10 mouse cellular contexts compared by ENCODE assay signal in genomic region chr10:94923337-94923762, GRCm38 (mm10). TPM values are rescaled to one million over a fixed set of nuclear protein-coding genes. Genes with fewer than 3 reads are reported as not detected.
DNase-seq lines count a peak whose midpoint lies in the region; ATAC-seq and TF ChIP-seq lines count a peak whose summit lies in the region.
"Had no signal": no experiment of that assay in that cellular context is flagged by ENCODE, and none has a peak within 500 bp of the region (broad histone marks: within the 10 kb centered on the region; RNA-seq: fewer than 3 reads in every experiment).

No protein-coding gene starts in this region.

- peaks cover 0 to 9% of the 10 kb centered on the region in 2 experiments for H3K36me3 ChIP-seq in CH12.LX (replicated peaks in 1 of 2; ENCODE audit: control insufficient read depth in 1 of 2, insufficient read depth in 1 of 2, low read length in 1 of 2)
- H3K36me3 ChIP-seq in heart, embryonic 13.5 days = no peaks in the 10 kb centered on the region
- H3K36me3 ChIP-seq: kidney, embryonic 15.5 days; limb, embryonic 10.5 days had no signal

- no peak for TF ChIP-seq RAD21 in CH12.LX (IDR thresholded peaks at IDR 0.05; ENCODE audit: low read depth, low read length)

- dilution Hi-C loops in CH12.LX (cut with MboI; ENCODE audit: extremely low pct_ligation_motif_present, extremely low pct_unique_long_range_greater_than_20kb, low sequenced_read_pairs) = loop anchor here (25.0 kb wide), 1 partner anchor 111 kb away; no protein-coding TSS in a partner anchor

- TF ChIP-seq POLR2A in CH12.LX (IDR thresholded peaks at IDR 0.05; ENCODE audit: low read depth, low read length) = peak; percentile 56

- H3K27me3 ChIP-seq in CH12.LX (replicated peaks) = no peaks in the 10 kb centered on the region
- no peaks in the 10 kb centered on the region for H3K27me3 ChIP-seq in heart, embryonic 13.5 days (replicated peaks)
- H3K27me3 ChIP-seq: kidney, embryonic 15.5 days had no signal

- DNase-seq in heart, adult 11 months = peak; percentile 98
- no peak for DNase-seq in heart, postnatal 4 days
- DNase-seq in CH12.LX (ENCODE audit: extremely low read depth) = peak; percentile 91
- peak; percentile 42 for DNase-seq in lung, postnatal 25 days (ENCODE audit: low spot score)
- no peak for DNase-seq in frontal cortex, postnatal 25 days (ENCODE audit: low spot score in 2 of 2)
- DNase-seq in urinary bladder, postnatal 14 days (ENCODE audit: low spot score) = no peak
- DNase-seq in frontal cortex, postnatal 10 days (ENCODE audit: low spot score in 2 of 2) = no peak

- TF ChIP-seq CTCF in CH12.LX (conservative IDR thresholded peaks at IDR 0.05 in 1 of 2, IDR thresholded peaks at IDR 0.05 in 1 of 2; ENCODE audit: low read depth in 2 of 2, low read length in 2 of 2) = no peak

- no peaks in the 10 kb centered on the region for H3K9me3 ChIP-seq in CH12.LX (replicated peaks; ENCODE audit: low read length)
- no peaks in the 10 kb centered on the region for H3K9me3 ChIP-seq in heart, embryonic 13.5 days
- H3K9me3 ChIP-seq: kidney, embryonic 15.5 days; limb, embryonic 10.5 days had no signal

- H3K27ac ChIP-seq in CH12.LX (ENCODE audit: insufficient read depth, low read depth) = peak overlapping the region; percentile 95
- peak overlapping the region; percentile 72 for H3K27ac ChIP-seq in heart, embryonic 13.5 days (replicated peaks)
- H3K27ac ChIP-seq: kidney, embryonic 15.5 days; limb, embryonic 10.5 days had no signal

- in situ Hi-C loops in CH12.LX (cut with MboI; ENCODE audit: low pct_ligation_motif_present, low pct_unique_long_range_greater_than_20kb, low sequenced_read_pairs) = loop anchor here (5.0 kb wide), 1 partner anchor 71 kb away; no protein-coding TSS in a partner anchor

- peaks cover 28 to 89% of the 10 kb centered on the region in 2 experiments for H3K4me1 ChIP-seq in CH12.LX (ENCODE audit: control insufficient read depth in 1 of 2, insufficient read depth in 2 of 2)
- H3K4me1 ChIP-seq in heart, embryonic 13.5 days = peaks cover 23% of the 10 kb centered on the region

- peak overlapping the region; percentile 69 for H3K9ac ChIP-seq in CH12.LX (ENCODE audit: insufficient read depth, low read depth)
- H3K9ac ChIP-seq in heart, embryonic 13.5 days = no peak overlapping the region
- H3K9ac ChIP-seq: kidney, embryonic 15.5 days had no signal

- peak overlapping the region; percentile 59 for H3K4me2 ChIP-seq in CH12.LX (ENCODE audit: insufficient read depth, low read depth, poor library complexity, severe bottlenecking)
- H3K4me2 ChIP-seq in heart, embryonic 13.5 days = peak overlapping the region; percentile 34; the same call in 1 of the 2 replicates
- H3K4me2 ChIP-seq: kidney, embryonic 15.5 days had no signal

- WGBS in heart, embryonic 13.5 days = 35% methylated on average over 7 of the region's 7 CpGs

- peaks cover 12% of the 10 kb centered on the region; the same call in 1 of the 2 replicates for H3K79me2 ChIP-seq in CH12.LX (replicated peaks; ENCODE audit: control insufficient read depth, extremely low read depth, insufficient read depth, poor library complexity, severe bottlenecking)

- H3K4me3 ChIP-seq in CH12.LX (replicated peaks in 1 of 3; ENCODE audit: low read depth in 2 of 3, low read length in 2 of 3, poor library complexity in 1 of 3) = peak overlapping the region in 1 of 3 experiments; percentile 56
- H3K4me3 ChIP-seq in heart, embryonic 13.5 days = no peak overlapping the region
- H3K4me3 ChIP-seq: kidney, embryonic 15.5 days; limb, embryonic 10.5 days had no signal

- no peak for ATAC-seq in heart, embryonic 13.5 days (ENCODE audit: extremely low read depth, insufficient number of reproducible peaks, low FRiP score, low TSS enrichment)

- peak; percentile 94 for TF ChIP-seq EP300 in CH12.LX (IDR thresholded peaks at IDR 0.05; ENCODE audit: low read length)

TF ChIP-seq in CH12.LX, 34 proteins besides CTCF, POLR2A, EP300 and RAD21:
- TF ChIP-seq MYC (IDR thresholded peaks at IDR 0.05; ENCODE audit: low read depth, low read length) (peak; percentile 99), HCFC1 (IDR thresholded peaks at IDR 0.05; ENCODE audit: low read depth, low read length) (no peak; the same call in 1 of the 2 replicates), CHD2 (IDR thresholded peaks at IDR 0.05; ENCODE audit: low read length) (0 out of 2 replicates have a peak, but pooled peaks have one; percentile 39), ETS1 (conservative IDR thresholded peaks at IDR 0.05; ENCODE audit: low read depth, low read length) (peak; percentile 73), PAX5 (IDR thresholded peaks at IDR 0.05; ENCODE audit: low read length) (no peak), USF2 (conservative IDR thresholded peaks at IDR 0.05; ENCODE audit: low read depth, low read length) (no peak), MEF2A (IDR thresholded peaks at IDR 0.05; ENCODE audit: borderline replicate concordance, low read depth, low read length) (peak; percentile 60), JUND (conservative IDR thresholded peaks at IDR 0.05; ENCODE audit: low read depth, low read length) (0 out of 2 replicates have a peak, but pooled peaks have one; percentile 39), MXI1 (IDR thresholded peaks at IDR 0.05; ENCODE audit: low read depth, low read length) (peak; percentile 86), ZC3H11A (IDR thresholded peaks at IDR 0.05; ENCODE audit: low read depth, low read length) (no peak), MAZ (IDR thresholded peaks at IDR 0.05; ENCODE audit: low read depth, low read length) (0 out of 2 replicates have a peak, but pooled peaks have one; percentile 69), SIN3A (IDR thresholded peaks at IDR 0.05; ENCODE audit: low read length) (peak; percentile 73), IRF4 (IDR thresholded peaks at IDR 0.05; ENCODE audit: low read depth, low read length) (peak; percentile 86), TBP (conservative IDR thresholded peaks at IDR 0.05; ENCODE audit: low read depth, low read length) (peak; percentile 75), MAX (IDR thresholded peaks at IDR 0.05; ENCODE audit: low read length) (peak; percentile 98), BHLHE40 (IDR thresholded peaks at IDR 0.05; ENCODE audit: low read depth, low read length) (peak; percentile 97), ELF1 (IDR thresholded peaks at IDR 0.05; ENCODE audit: low read depth, low read length) (peak; percentile 77), USF1 (IDR thresholded peaks at IDR 0.05; ENCODE audit: low read depth, low read length) (peak; percentile 4; the same call in 1 of the 2 replicates), ZMIZ1 (IDR thresholded peaks at IDR 0.05; ENCODE audit: low read depth, low read length) (0 out of 2 replicates have a peak, but pooled peaks have one; percentile 21)

RNA-seq across cellular contexts. Expression of gene Plxnc1, which starts 21.3 kb away (rescaled TPM):
- total RNA-seq in heart, postnatal 4 days (2021) = 1 to 10 TPM; 6.2 to 6.9 TPM
- total RNA-seq in CH12.LX (2012; rRNA removed) = 33.0 and 38.4 TPM in 2 replicates
- total RNA-seq in CH12.LX (2014; rRNA removed) = 31.2 and 34.4 TPM in 2 replicates
- 26.6 and 27.6 TPM in 2 replicates for polyA plus RNA-seq in CH12.LX (2012; ENCODE audit: insufficient read length, low read depth)
- 3.1 and 3.3 TPM in 2 replicates for polyA plus RNA-seq in heart, embryonic 13.5 days (2015; fragmentation: Nextera tagmentation; extraction: Ambion mirVana)

Comparison
In these comparisons a context has a peak if more than half of its experiments do, and no peak if none do; other contexts are left out.
1. DNase-seq: peak in heart, adult 11 months (single experiment), CH12.LX (single experiment) and lung, postnatal 25 days (single experiment); none in heart, postnatal 4 days (single experiment), frontal cortex, postnatal 25 days (0 of 2), urinary bladder, postnatal 14 days (single experiment) and frontal cortex, postnatal 10 days (0 of 2).
2. RNA of gene Plxnc1, which starts 21.3 kb away (total RNA-seq): 31.2 to 38.4 TPM in CH12.LX; 6.2 to 6.9 TPM in heart, postnatal 4 days; every median in the first group is over 4 times any median in the second.